Mouse (Mus musculus) G1E (cell line): ENCODE results near the gene Dtnbp1.

Experiments
- CTCF ChIP-seq: IDR thresholded peaks from 2 replicates; pipeline ENCODE4 v1.5.1; 2012; ENCODE audit warnings: low read depth, low read length, inconsistent platforms, mixed read lengths
- GATA1 ChIP-seq: IDR thresholded peaks from 2 replicates; pipeline ENCODE4 v1.6.1; 2012; ENCODE audit warnings: borderline replicate concordance, low read length, inconsistent platforms, mixed read lengths
- TAL1 ChIP-seq: conservative IDR thresholded peaks from 2 replicates; pipeline ENCODE4 v1.6.1; 2012; ENCODE audit warnings: low read depth, low read length, inconsistent platforms, mixed read lengths

DNA sequence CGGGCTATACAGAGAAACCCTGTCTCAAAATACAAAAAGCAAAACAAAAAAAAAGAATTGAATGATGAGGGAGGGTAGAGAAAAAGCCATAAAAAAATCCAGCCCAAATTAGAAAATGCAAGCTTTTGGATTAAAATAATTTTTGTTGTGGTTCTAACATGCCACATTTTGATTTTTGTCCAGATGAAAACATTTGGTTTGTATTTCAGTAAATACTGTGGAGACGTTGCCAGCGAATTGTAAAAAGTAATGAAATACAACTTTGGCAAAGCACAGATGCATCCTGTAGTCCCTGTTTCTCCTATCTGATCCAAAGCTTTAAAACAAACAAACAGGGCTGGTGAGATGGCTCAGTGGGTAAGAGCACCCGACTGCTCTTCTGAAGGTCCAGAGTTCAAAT, 120.9 kb downstream of the Dtnbp1 start:
- no peak for TF ChIP-seq CTCF
- no peak for TF ChIP-seq TAL1
- TF ChIP-seq GATA1: no peak
